Mouse (Mus musculus): ENCODE measurements around the gene S100a4. TPM values are rescaled to one million over a fixed set of nuclear protein-coding genes. Genes with fewer than 3 reads are reported as not detected.
A peak's percentile ranks its signal among the peaks of the same experiment; 100 is the strongest.

The S100a4 gene
- total and polyA plus RNA-seq, 3 experiments, result 9.9 to 20.4 (median 11.4) TPM

- no peak overlapping the region; the same call in 1 of the 2 replicates for H3K27ac ChIP-seq
- TF ChIP-seq CTCF (IDR thresholded peaks at IDR 0.05) (no peak), EP300 (IDR thresholded peaks at IDR 0.05; ENCODE audit: insufficient read depth, low read depth, low read length) (no peak), POLR2A (IDR thresholded peaks at IDR 0.05; ENCODE audit: insufficient read depth, low read depth, low read length) (no peak)
- no peaks in the 10 kb centered on the region for H3K27me3 ChIP-seq (ENCODE audit: control insufficient read depth, insufficient read depth, low read length)
- H3K9ac ChIP-seq (ENCODE audit: low read depth, low read length), result no peak overlapping the region
- no peaks in the 10 kb centered on the region for H3K36me3 ChIP-seq (ENCODE audit: control insufficient read depth, insufficient read depth, low read length)
- H3K4me1 ChIP-seq (ENCODE audit: control insufficient read depth, insufficient read depth, low read length), result peaks cover 11% of the 10 kb centered on the region
- peak in 1 of 2 experiments; percentile 56 for DNase-seq
- no peak overlapping the region for H3K4me3 ChIP-seq
- intact Hi-C loops (cut with DNase I), result no loop called here
- H3K79me2 ChIP-seq (replicated peaks; ENCODE audit: control insufficient read depth, insufficient read depth, low read length), result no peaks in the 10 kb centered on the region
- 91% methylated on average over 6 of the region's 6 CpGs for WGBS
Measured at GRCm38 (mm10) chr3:90606185-90606584, 2.6 kb downstream of the S100a4 start.

GRCm38 (mm10) chr3:90607361-90607760 is 3.8 kb downstream of the S100a4 start:
- TF ChIP-seq CTCF (IDR thresholded peaks at IDR 0.05) (0 out of 2 replicates have a peak, but pooled peaks have one; percentile 2), EP300 (IDR thresholded peaks at IDR 0.05; ENCODE audit: insufficient read depth, low read depth, low read length) (no peak), POLR2A (IDR thresholded peaks at IDR 0.05; ENCODE audit: insufficient read depth, low read depth, low read length) (no peak)
- Histone ChIP-seq H3K27ac (no peak overlapping the region), H3K4me1 (ENCODE audit: control insufficient read depth, insufficient read depth, low read length) (peaks cover 11% of the 10 kb centered on the region), H3K9ac (ENCODE audit: low read depth, low read length) (no peak overlapping the region), H3K27me3 (ENCODE audit: control insufficient read depth, insufficient read depth, low read length) (no peaks in the 10 kb centered on the region), H3K36me3 (ENCODE audit: control insufficient read depth, insufficient read depth, low read length) (no peaks in the 10 kb centered on the region), H3K79me2 (replicated peaks; ENCODE audit: control insufficient read depth, insufficient read depth, low read length) (no peaks in the 10 kb centered on the region), H3K4me3 (no peak overlapping the region)
- 85% methylated on average over 3 of the region's 3 CpGs for WGBS
- DNase-seq, result no peak
- intact Hi-C loops (cut with DNase I), result no loop called here

- H3K4me3 ChIP-seq, result no peak within 1 kb of the TSS
- H3K79me2 ChIP-seq (replicated peaks; ENCODE audit: control insufficient read depth, insufficient read depth, low read length), result no peaks in the 10 kb centered on the region
- TF ChIP-seq POLR2A (IDR thresholded peaks at IDR 0.05; ENCODE audit: insufficient read depth, low read depth, low read length), result no peak
- no peak for TF ChIP-seq CTCF (IDR thresholded peaks at IDR 0.05)
- TF ChIP-seq EP300 (IDR thresholded peaks at IDR 0.05; ENCODE audit: insufficient read depth, low read depth, low read length), result no peak
- intact Hi-C loops (cut with DNase I), result no loop called here
- WGBS, result 62% methylated on average over 3 of the region's 3 CpGs
- no peak within 1 kb of the TSS for H3K9ac ChIP-seq (ENCODE audit: low read depth, low read length)
- no peak within 1 kb of the TSS for H3K27ac ChIP-seq
- H3K36me3 ChIP-seq (ENCODE audit: control insufficient read depth, insufficient read depth, low read length), result no peaks in the 10 kb centered on the region
- no peaks in the 10 kb centered on the region for H3K27me3 ChIP-seq (ENCODE audit: control insufficient read depth, insufficient read depth, low read length)
- no peak for DNase-seq
- peaks cover 13% of the 10 kb centered on the region for H3K4me1 ChIP-seq (ENCODE audit: control insufficient read depth, insufficient read depth, low read length)
Measured at GRCm38 (mm10) chr3:90608223-90608622, 4.7 kb downstream of the S100a4 start, which contains the start of gene S100a5. Gene S100a5, plus strand, starts transcription at chr3:90608523.

GRCm38 (mm10) chr3:90609102-90609501 is 5.5 kb downstream of the S100a4 start:
- no peaks in the 10 kb centered on the region for H3K27me3 ChIP-seq (ENCODE audit: control insufficient read depth, insufficient read depth, low read length)
- DNase-seq, result no peak
- intact Hi-C loops (cut with DNase I), result no loop called here
- peaks cover 9% of the 10 kb centered on the region for H3K4me1 ChIP-seq (ENCODE audit: control insufficient read depth, insufficient read depth, low read length)
- H3K27ac ChIP-seq, result no peak overlapping the region
- TF ChIP-seq EP300 (IDR thresholded peaks at IDR 0.05; ENCODE audit: insufficient read depth, low read depth, low read length) (no peak), CTCF (IDR thresholded peaks at IDR 0.05) (no peak), POLR2A (IDR thresholded peaks at IDR 0.05; ENCODE audit: insufficient read depth, low read depth, low read length) (no peak)
- no peak overlapping the region for H3K9ac ChIP-seq (ENCODE audit: low read depth, low read length)
- H3K79me2 ChIP-seq (replicated peaks; ENCODE audit: control insufficient read depth, insufficient read depth, low read length), result no peaks in the 10 kb centered on the region
- no peak overlapping the region for H3K4me3 ChIP-seq
- H3K36me3 ChIP-seq (ENCODE audit: control insufficient read depth, insufficient read depth, low read length), result no peaks in the 10 kb centered on the region

GRCm38 (mm10) chr3:90611494-90611893 is 7.9 kb downstream of the S100a4 start:
- DNase-seq, result no peak
- intact Hi-C loops (cut with DNase I), result loop anchor here (10.0 kb wide), 1 partner anchor 197 kb away; no protein-coding TSS in a partner anchor

GRCm38 (mm10) chr3:90612061-90612460 is 8.5 kb downstream of the S100a4 start:
- TF ChIP-seq POLR2A (IDR thresholded peaks at IDR 0.05; ENCODE audit: insufficient read depth, low read depth, low read length), result 0 out of 2 replicates have a peak, but pooled peaks have one; percentile 20
- no peak for TF ChIP-seq EP300 (IDR thresholded peaks at IDR 0.05; ENCODE audit: insufficient read depth, low read depth, low read length)
- Histone ChIP-seq H3K79me2 (replicated peaks; ENCODE audit: control insufficient read depth, insufficient read depth, low read length) (no peaks in the 10 kb centered on the region), H3K4me3 (no peak overlapping the region), H3K9ac (ENCODE audit: low read depth, low read length) (no peak overlapping the region), H3K4me1 (ENCODE audit: control insufficient read depth, insufficient read depth, low read length) (peaks cover 3% of the 10 kb centered on the region; the same call in 1 of the 2 replicates), H3K36me3 (ENCODE audit: control insufficient read depth, insufficient read depth, low read length) (no peaks in the 10 kb centered on the region), H3K27me3 (ENCODE audit: control insufficient read depth, insufficient read depth, low read length) (no peaks in the 10 kb centered on the region), H3K27ac (peak overlapping the region; percentile 64; the same call in 1 of the 2 replicates)
- WGBS, result 67% methylated on average over 4 of the region's 4 CpGs
- no peak for DNase-seq
- intact Hi-C loops (cut with DNase I), result loop anchor here (10.0 kb wide), 1 partner anchor 197 kb away; no protein-coding TSS in a partner anchor

More at GRCm38 (mm10) chr3:90611494-90611893, 7.9 kb downstream of the S100a4 start:
- no peak overlapping the region for H3K4me3 ChIP-seq
- H3K36me3 ChIP-seq (ENCODE audit: control insufficient read depth, insufficient read depth, low read length), result no peaks in the 10 kb centered on the region
- H3K79me2 ChIP-seq (replicated peaks; ENCODE audit: control insufficient read depth, insufficient read depth, low read length), result no peaks in the 10 kb centered on the region
- H3K9ac ChIP-seq (ENCODE audit: low read depth, low read length), result no peak overlapping the region
- 93% methylated on average over 3 of the region's 3 CpGs for WGBS
- no peak overlapping the region for H3K27ac ChIP-seq
- H3K4me1 ChIP-seq (ENCODE audit: control insufficient read depth, insufficient read depth, low read length), result peaks cover 3% of the 10 kb centered on the region; the same call in 1 of the 2 replicates
- H3K27me3 ChIP-seq (ENCODE audit: control insufficient read depth, insufficient read depth, low read length), result no peaks in the 10 kb centered on the region
- TF ChIP-seq POLR2A (IDR thresholded peaks at IDR 0.05; ENCODE audit: insufficient read depth, low read depth, low read length) (no peak), EP300 (IDR thresholded peaks at IDR 0.05; ENCODE audit: insufficient read depth, low read depth, low read length) (no peak), CTCF (IDR thresholded peaks at IDR 0.05) (no peak)
